12 mouse cellular contexts compared by ENCODE assay signal in the genomic region with DNA sequence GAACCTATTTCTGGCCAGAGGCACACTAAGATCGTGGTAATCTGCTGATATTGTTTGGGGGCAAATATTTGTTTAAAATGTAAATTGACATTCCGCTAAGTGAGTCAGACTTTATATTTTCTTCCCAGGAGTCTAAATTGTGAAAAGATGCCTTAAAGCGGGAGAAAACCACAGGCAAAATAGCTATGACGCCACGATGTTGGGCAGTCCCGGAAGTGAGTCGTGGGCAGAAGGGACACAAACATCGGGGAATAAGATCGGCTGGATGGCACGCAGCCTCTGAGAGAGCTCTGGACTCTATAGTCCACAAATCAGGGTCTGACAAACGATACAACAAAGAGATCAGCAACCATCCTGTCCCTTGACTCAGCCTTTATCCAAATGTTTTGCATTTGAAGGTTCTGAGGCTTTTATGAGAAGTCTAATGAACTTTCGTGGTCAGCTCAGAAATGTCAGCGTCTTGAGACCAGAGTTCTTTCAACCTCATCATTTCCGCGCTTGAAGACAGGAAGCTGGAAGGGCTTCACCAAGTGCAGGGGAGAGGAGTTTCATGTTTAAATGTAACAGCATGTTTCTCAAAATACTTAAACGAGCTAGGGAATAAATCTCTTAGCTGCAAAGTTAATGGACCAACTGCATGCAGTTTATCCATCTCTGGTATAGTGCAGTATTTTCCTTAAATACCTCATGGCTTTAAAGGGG.
DNase-seq lines count a peak whose midpoint lies in the region; ATAC-seq and TF ChIP-seq lines count a peak whose summit lies in the region.
"Had no signal": no experiment of that assay in that cellular context is flagged by ENCODE, and none has a peak within 500 bp of the region (broad histone marks: within the 10 kb centered on the region; RNA-seq: fewer than 3 reads in every experiment).

No protein-coding gene starts in this region.

- no peak for TF ChIP-seq EP300 in CH12.LX (IDR thresholded peaks at IDR 0.05; ENCODE audit: low read length)

- H3K27me3 ChIP-seq in kidney, embryonic 15.5 days, result no peaks in the 10 kb centered on the region
- H3K27me3 ChIP-seq in CH12.LX (replicated peaks), result no peaks in the 10 kb centered on the region
- H3K27me3 ChIP-seq: forebrain, embryonic 12.5 days; lung, embryonic 15.5 days had no signal

- TF ChIP-seq RAD21 in CH12.LX (IDR thresholded peaks at IDR 0.05; ENCODE audit: low read depth, low read length), result no peak

- H3K4me1 ChIP-seq in kidney, embryonic 15.5 days, result peaks cover 5% of the 10 kb centered on the region; the same call in 1 of the 2 replicates
- peaks cover 0 to 11% of the 10 kb centered on the region in 2 experiments; a peak in 2 of 4 replicates for H3K4me1 ChIP-seq in CH12.LX (ENCODE audit: control insufficient read depth in 1 of 2, insufficient read depth in 2 of 2)
- H3K4me1 ChIP-seq in brown adipose tissue, adult 24 weeks (ENCODE audit: control insufficient read depth, insufficient read depth, insufficient read length, low read length), result no peaks in the 10 kb centered on the region
- H3K4me1 ChIP-seq: lung, embryonic 15.5 days had no signal

- in situ Hi-C loops in CH12.LX (cut with MboI; ENCODE audit: low pct_ligation_motif_present, low pct_unique_long_range_greater_than_20kb, low sequenced_read_pairs), result no loop called here

- H3K4me2 ChIP-seq in kidney, embryonic 15.5 days, result peak overlapping the region; percentile 44
- peak overlapping the region; percentile 50; the same call in 1 of the 2 replicates for H3K4me2 ChIP-seq in CH12.LX (ENCODE audit: insufficient read depth, low read depth, poor library complexity, severe bottlenecking)
- H3K4me2 ChIP-seq: forebrain, embryonic 12.5 days; lung, embryonic 15.5 days had no signal

- TF ChIP-seq CTCF in CH12.LX (conservative IDR thresholded peaks at IDR 0.05 in 1 of 2, IDR thresholded peaks at IDR 0.05 in 1 of 2; ENCODE audit: low read depth in 2 of 2, low read length in 2 of 2), result no peak

- 46% methylated on average over 16 of the region's 16 CpGs for WGBS in kidney, embryonic 15.5 days

- H3K27ac ChIP-seq in kidney, embryonic 15.5 days, result 0 out of 2 replicates have a peak overlapping the region, but pooled peaks have one; percentile 24
- no peak overlapping the region for H3K27ac ChIP-seq in CH12.LX (ENCODE audit: insufficient read depth, low read depth)
- no peak overlapping the region for H3K27ac ChIP-seq in brown adipose tissue, adult 24 weeks (replicated peaks; ENCODE audit: low read depth, low read length)
- H3K27ac ChIP-seq: forebrain, embryonic 12.5 days; lung, embryonic 15.5 days had no signal

- H3K36me3 ChIP-seq in kidney, embryonic 15.5 days, result no peaks in the 10 kb centered on the region
- no peaks in the 10 kb centered on the region for H3K36me3 ChIP-seq in CH12.LX (replicated peaks in 1 of 2; ENCODE audit: control insufficient read depth in 1 of 2, insufficient read depth in 1 of 2, low read length in 1 of 2)
- H3K36me3 ChIP-seq: forebrain, embryonic 12.5 days; lung, embryonic 15.5 days had no signal

- ATAC-seq in kidney, embryonic 15.5 days (replicated peaks; ENCODE audit: low FRiP score), result 0 out of 2 replicates have a peak, but pooled peaks have one; percentile 36
- ATAC-seq: midbrain, embryonic 16.5 days had no signal

- dilution Hi-C loops in CH12.LX (cut with MboI; ENCODE audit: extremely low pct_ligation_motif_present, extremely low pct_unique_long_range_greater_than_20kb, low sequenced_read_pairs), result no loop called here

- no peak overlapping the region; the same call in 1 of the 2 replicates for H3K4me3 ChIP-seq in kidney, embryonic 15.5 days (replicated peaks)
- no peak overlapping the region for H3K4me3 ChIP-seq in CH12.LX (replicated peaks in 1 of 3; ENCODE audit: low read depth in 2 of 3, low read length in 2 of 3, poor library complexity in 1 of 3)
- peak overlapping the region; percentile 7; the same call in 1 of the 2 replicates for H3K4me3 ChIP-seq in brown adipose tissue, adult 24 weeks (ENCODE audit: insufficient read depth, low read depth, low read length)
- H3K4me3 ChIP-seq: forebrain, embryonic 12.5 days; lung, embryonic 15.5 days had no signal

- no peak overlapping the region for H3K9ac ChIP-seq in kidney, embryonic 15.5 days
- H3K9ac ChIP-seq in CH12.LX (ENCODE audit: insufficient read depth, low read depth), result peak overlapping the region; percentile 19; the same call in 1 of the 2 replicates
- H3K9ac ChIP-seq: forebrain, embryonic 12.5 days; lung, embryonic 15.5 days had no signal

- H3K79me2 ChIP-seq in CH12.LX (replicated peaks; ENCODE audit: control insufficient read depth, extremely low read depth, insufficient read depth, poor library complexity, severe bottlenecking), result no peaks in the 10 kb centered on the region

- no peak for DNase-seq in kidney, adult 11 months
- peak; percentile 41 for DNase-seq in CH12.LX (ENCODE audit: extremely low read depth)
- peak; percentile 13 for DNase-seq in lung, postnatal 10 days
- DNase-seq in layer of hippocampus, adult 18-20 months (ENCODE audit: low spot score in 2 of 2), result no peak
- DNase-seq in adrenal gland, adult (ENCODE audit: inconsistent age in 2 of 2, low spot score in 1 of 2), result no peak
- DNase-seq: cerebellum, postnatal 36 days; spleen, adult 18-20 months had no signal

- no peak; the same call in 1 of the 2 replicates for TF ChIP-seq POLR2A in CH12.LX (IDR thresholded peaks at IDR 0.05; ENCODE audit: low read depth, low read length)

- no peaks in the 10 kb centered on the region for H3K9me3 ChIP-seq in kidney, embryonic 15.5 days (replicated peaks)
- H3K9me3 ChIP-seq in CH12.LX (replicated peaks; ENCODE audit: low read length), result no peaks in the 10 kb centered on the region
- H3K9me3 ChIP-seq: forebrain, embryonic 12.5 days; lung, embryonic 15.5 days had no signal

TF ChIP-seq in CH12.LX, 34 proteins besides CTCF, POLR2A, EP300 and RAD21:
- no peak for TF ChIP-seq ZC3H11A (IDR thresholded peaks at IDR 0.05; ENCODE audit: low read depth, low read length)
- no peak for TF ChIP-seq MAFK (IDR thresholded peaks at IDR 0.05; ENCODE audit: insufficient replicate concordance, low read length)
- peak; percentile 85 for TF ChIP-seq TBP (conservative IDR thresholded peaks at IDR 0.05; ENCODE audit: low read depth, low read length)
- peak; percentile 68 for TF ChIP-seq ELF1 (IDR thresholded peaks at IDR 0.05; ENCODE audit: low read depth, low read length)
- no peak for TF ChIP-seq NELFE (IDR thresholded peaks at IDR 0.05; ENCODE audit: low read depth, low read length)
- TF ChIP-seq MAX (IDR thresholded peaks at IDR 0.05; ENCODE audit: low read length), result peak; percentile 38; the same call in 1 of the 2 replicates
- TF ChIP-seq UBTF (IDR thresholded peaks at IDR 0.05; ENCODE audit: low read depth, low read length), result no peak
- 0 out of 2 replicates have a peak, but pooled peaks have one; percentile 38 for TF ChIP-seq KAT2A (IDR thresholded peaks at IDR 0.05; ENCODE audit: insufficient replicate concordance, low read length)
- TF ChIP-seq ZNF384 (IDR thresholded peaks at IDR 0.05; ENCODE audit: low read depth, low read length), result no peak
- no peak for TF ChIP-seq JUND (conservative IDR thresholded peaks at IDR 0.05; ENCODE audit: low read depth, low read length)
- no peak for TF ChIP-seq JUN (IDR thresholded peaks at IDR 0.05; ENCODE audit: insufficient read depth, low read depth, low read length)
- TF ChIP-seq PAX5 (IDR thresholded peaks at IDR 0.05; ENCODE audit: low read length), result no peak
- TF ChIP-seq BHLHE40 (IDR thresholded peaks at IDR 0.05; ENCODE audit: low read depth, low read length), result no peak
- no peak for TF ChIP-seq NRF1 (IDR thresholded peaks at IDR 0.05; ENCODE audit: low read depth, low read length)
- TF ChIP-seq E2F4 (IDR thresholded peaks at IDR 0.05; ENCODE audit: insufficient replicate concordance, low read depth, low read length), result no peak
- TF ChIP-seq MAZ (IDR thresholded peaks at IDR 0.05; ENCODE audit: low read depth, low read length), result no peak
- no peak for TF ChIP-seq RCOR1 (conservative IDR thresholded peaks at IDR 0.05; ENCODE audit: low read depth, low read length)

Comparison
In these comparisons a context has a peak if more than half of its experiments do, and no peak if none do; other contexts are left out.
1. DNase-seq: peak in CH12.LX (single experiment) and lung, postnatal 10 days (single experiment); none in kidney, adult 11 months (single experiment), layer of hippocampus, adult 18-20 months (0 of 2) and adrenal gland, adult (0 of 2).